Mouse (Mus musculus) thymus, postnatal 0 days (tissue): Measurements from ENCODE around the gene Ctse. TPM values are rescaled to one million over a fixed set of nuclear protein-coding genes. Genes with fewer than 3 reads are reported as not detected.

Experiments used
- DNase-seq: peaks from one replicate; pipeline ENCODE4 v3.0.0-alpha.2; 2015; ENCODE audit warnings: low spot score
- polyA plus RNA-seq: library from polyadenylated mRNA; unstranded; fragments of >200 nt; fragmentation: Nextera tagmentation; extraction: Ambion mirVana; gene quantifications from 2 replicates; pipeline ENCODE4 v1.2.1, GENCODE M21; 2015

Ctse gene
- polyA plus RNA-seq, 1 experiment from 2014 or later: 9.0 TPM

GRCm38 (mm10) chr1:131699642-131700041, 61.5 kb downstream of the Ctse start:
- DNase-seq: no peak

- no peak for DNase-seq
Measured at GRCm38 (mm10) chr1:131700447-131700846, 62.3 kb downstream of the Ctse start.

- DNase-seq: no peak
Measured at GRCm38 (mm10) chr1:131701391-131701790, 63.3 kb downstream of the Ctse start.

GRCm38 (mm10) chr1:131702094-131702766, 64.1 kb downstream of the Ctse start:
- no peak for DNase-seq

GRCm38 (mm10) chr1:131703482-131703881, 65.4 kb downstream of the Ctse start:
- DNase-seq: no peak

GRCm38 (mm10) chr1:131708338-131708737, 70.2 kb downstream of the Ctse start:
- peak; percentile 53 for DNase-seq

GRCm38 (mm10) chr1:131711518-131711917, 73.4 kb downstream of the Ctse start:
- no peak for DNase-seq

- DNase-seq: peak; percentile 68
Measured at GRCm38 (mm10) chr1:131712386-131712785, 74.3 kb downstream of the Ctse start.

- DNase-seq: no peak
Measured at GRCm38 (mm10) chr1:131714388-131715337, 76.6 kb downstream of the Ctse start.

GRCm38 (mm10) chr1:131718952-131719694, 81.0 kb downstream of the Ctse start:
- DNase-seq: peak; percentile 62

GRCm38 (mm10) chr1:131721989-131722388, 83.9 kb downstream of the Ctse start:
- no peak for DNase-seq

GRCm38 (mm10) chr1:131723549-131723948, 85.4 kb downstream of the Ctse start:
- DNase-seq: no peak

Other genes starting within 250 kb of the Ctse start
- gene Srgap2, start 111.0 kb upstream of the Ctse start, polyA plus RNA-seq: 7.3 and 8.6 TPM in 2 replicates
- 6.5 and 6.8 TPM in 2 replicates for gene Fam72a, start 110.4 kb upstream of the Ctse start, polyA plus RNA-seq
- gene Avpr1b, start 39.1 kb upstream of the Ctse start, polyA plus RNA-seq: not detected in 2 replicates
- 3.8 and 4.2 TPM in 2 replicates for gene Rab7b, start 50.4 kb downstream of the Ctse start, polyA plus RNA-seq
- gene Slc26a9, start 105.7 kb downstream of the Ctse start, polyA plus RNA-seq: 0.08 and 0.14 TPM in 2 replicates
- 0.95 and 1.4 TPM in 2 replicates for gene Pm20d1, start 159.1 kb downstream of the Ctse start, polyA plus RNA-seq
- 7.7 and 7.8 TPM in 2 replicates for gene Slc41a1, start 189.2 kb downstream of the Ctse start, polyA plus RNA-seq
- 33.3 and 36.6 TPM in 2 replicates for gene Rab29, start 228.9 kb downstream of the Ctse start, polyA plus RNA-seq